Mouse (Mus musculus) CH12.LX (cell line): ENCODE data around the gene Qsox1. TPM values are rescaled to one million over a fixed set of nuclear protein-coding genes. Genes with fewer than 3 reads are reported as not detected.

Source experiments
- DNase-seq: peaks from one replicate; pipeline ENCODE4 v3.0.0-alpha.2; 2013; ENCODE audit errors: extremely low read depth
- H3K27ac ChIP-seq: 2 replicates; pipeline ENCODE4 v1.5.1; 2012; ENCODE audit warnings: low read depth, mild to moderate bottlenecking, control low read depth, moderate library complexity; ENCODE audit not compliant: insufficient read depth
- H3K27me3 ChIP-seq: replicated peaks from 2 replicates; pipeline ENCODE3; 2012; ENCODE audit warnings: inconsistent platforms
- H3K36me3 ChIP-seq, 2 experiments: replicated peaks in 1 of 2; 2 replicates each; pipeline versions ENCODE3 to v1.6.1; 2012; ENCODE audit warnings: inconsistent platforms in 1 of 2, low read length in 1 of 2, mild to moderate bottlenecking in 1 of 2, mixed read lengths in 1 of 2, moderate library complexity in 1 of 2; ENCODE audit not compliant: control insufficient read depth in 1 of 2, insufficient read depth in 1 of 2
- H3K4me1 ChIP-seq, 2 experiments: 2 replicates each; pipeline ENCODE4 v1.6.1; 2012; ENCODE audit warnings: inconsistent platforms in 1 of 2, moderate library complexity in 1 of 2; ENCODE audit not compliant: insufficient read depth in 2 of 2, control insufficient read depth in 1 of 2
- H3K4me2 ChIP-seq: 2 replicates; pipeline ENCODE4 v1.6.1; 2012; ENCODE audit warnings: low read depth, mild to moderate bottlenecking, control low read depth; ENCODE audit not compliant: poor library complexity, insufficient read depth, severe bottlenecking
- H3K4me3 ChIP-seq, 3 experiments: fragments of 150-350 bp in 1 of 3; sonication (generic) in 1 of 3; replicated peaks in 1 of 3; 2 replicates each; pipeline versions ENCODE3 to v1.5.1; 2011 to 2012; ENCODE audit warnings: low read depth in 2 of 3, low read length in 2 of 3, mild to moderate bottlenecking in 2 of 3, moderate library complexity in 2 of 3, control low read depth in 1 of 3, improper control_type of control experiment in 1 of 3, inconsistent platforms in 1 of 3, mixed read lengths in 1 of 3; ENCODE audit not compliant: poor library complexity in 1 of 3
- H3K79me2 ChIP-seq: replicated peaks from 2 replicates; pipeline ENCODE4 v1.6.1; 2012; ENCODE audit warnings: mild to moderate bottlenecking, moderate library complexity; ENCODE audit not compliant: control insufficient read depth, poor library complexity, insufficient read depth, severe bottlenecking; ENCODE audit errors: extremely low read depth
- H3K9ac ChIP-seq: 2 replicates; pipeline ENCODE4 v1.6.1; 2012; ENCODE audit warnings: low read depth, mild to moderate bottlenecking, control low read depth, moderate library complexity; ENCODE audit not compliant: insufficient read depth
- H3K9me3 ChIP-seq: replicated peaks from 2 replicates; pipeline ENCODE3; 2012; ENCODE audit warnings: low read length, inconsistent platforms, mixed read lengths
- CHD1 ChIP-seq: IDR thresholded peaks from 2 replicates; pipeline ENCODE4 v1.6.1; 2012; ENCODE audit warnings: low read depth, low read length, improper control_type of control experiment, inconsistent platforms
- CHD2 ChIP-seq: IDR thresholded peaks from 2 replicates; pipeline ENCODE4 v1.6.1; 2011; ENCODE audit warnings: low read length, improper control_type of control experiment
- E2F4 ChIP-seq: IDR thresholded peaks from 2 replicates; pipeline ENCODE4 v1.6.1; 2011; ENCODE audit warnings: low read depth, low read length, improper control_type of control experiment; ENCODE audit not compliant: insufficient replicate concordance
- ELF1 ChIP-seq: IDR thresholded peaks from 2 replicates; pipeline ENCODE4 v1.6.1; 2014; ENCODE audit warnings: low read depth, mild to moderate bottlenecking, inconsistent platforms, low read length, improper control_type of control experiment
- ETS1 ChIP-seq: conservative IDR thresholded peaks from 2 replicates; pipeline ENCODE4 v1.6.1; 2012; ENCODE audit warnings: low read depth, mild to moderate bottlenecking, inconsistent platforms, low read length, improper control_type of control experiment, moderate library complexity
- IRF4 ChIP-seq: IDR thresholded peaks from 2 replicates; pipeline ENCODE4 v1.6.1; 2014; ENCODE audit warnings: low read depth, mild to moderate bottlenecking, inconsistent platforms, low read length, improper control_type of control experiment
- MAZ ChIP-seq: IDR thresholded peaks from 2 replicates; pipeline ENCODE4 v1.6.1; 2012; ENCODE audit warnings: low read depth, mild to moderate bottlenecking, inconsistent platforms, low read length, improper control_type of control experiment, moderate library complexity
- MEF2A ChIP-seq: IDR thresholded peaks from 2 replicates; pipeline ENCODE4 v1.6.1; 2014; ENCODE audit warnings: low read depth, mild to moderate bottlenecking, inconsistent platforms, low read length, improper control_type of control experiment, borderline replicate concordance
- MXI1 ChIP-seq: IDR thresholded peaks from 2 replicates; pipeline ENCODE4 v1.6.1; 2011; ENCODE audit warnings: mild to moderate bottlenecking, low read depth, low read length, improper control_type of control experiment
- NELFE ChIP-seq: IDR thresholded peaks from 2 replicates; pipeline ENCODE4 v1.6.1; 2011; ENCODE audit warnings: low read depth, low read length, improper control_type of control experiment
- NRF1 ChIP-seq: IDR thresholded peaks from 2 replicates; pipeline ENCODE4 v1.6.1; 2014; ENCODE audit warnings: low read depth, mild to moderate bottlenecking, inconsistent platforms, low read length, improper control_type of control experiment, moderate library complexity
- SIN3A ChIP-seq: IDR thresholded peaks from 2 replicates; pipeline ENCODE4 v1.6.1; 2012; ENCODE audit warnings: low read length, improper control_type of control experiment, inconsistent platforms
- TCF12 ChIP-seq: IDR thresholded peaks from 2 replicates; pipeline ENCODE4 v1.6.1; 2014; ENCODE audit warnings: low read depth, mild to moderate bottlenecking, inconsistent platforms, low read length, improper control_type of control experiment
- USF2 ChIP-seq: conservative IDR thresholded peaks from 2 replicates; pipeline ENCODE4 v1.6.1; 2011; ENCODE audit warnings: low read depth, low read length, improper control_type of control experiment
- ZNF384 ChIP-seq: IDR thresholded peaks from 2 replicates; pipeline ENCODE4 v1.6.1; 2012; ENCODE audit warnings: low read depth, low read length, improper control_type of control experiment, inconsistent platforms
- dilution Hi-C: fragments of 300-500 bp; cut with MboI; formaldehyde crosslinking; loops from 2 replicates; pipeline ENCODE4 v1.14.3; 2020; ENCODE audit warnings: low sequenced_read_pairs; ENCODE audit not compliant: extremely low pct_unique_long_range_greater_than_20kb, extremely low pct_ligation_motif_present
- in situ Hi-C: fragments of 300-500 bp; cut with MboI; formaldehyde crosslinking; loops from 3 replicates; pipeline ENCODE4 v1.14.3; 2019; ENCODE audit warnings: low sequenced_read_pairs, low pct_ligation_motif_present, low pct_unique_long_range_greater_than_20kb, mixed read lengths
- polyA plus RNA-seq: library from polyadenylated mRNA; unstranded; fragments of >175 nt; gene quantifications from 2 replicates; pipeline ENCODE4 v1.2.1, GENCODE M21; 2012; ENCODE audit warnings: low read depth; ENCODE audit not compliant: insufficient read length
- total RNA-seq, 2 experiments: library from RNA; depleted of rRNA; stranded (reverse); fragments of 300-350 nt in 1 of 2; fragments of >200 nt in 1 of 2; gene quantifications; 2 replicates each; pipeline ENCODE4 v1.2.3; 2012 to 2014

Gene Qsox1
- total and polyA plus RNA-seq, 3 experiments = 8.6 to 13.7 (median 11.6) TPM

DNA sequence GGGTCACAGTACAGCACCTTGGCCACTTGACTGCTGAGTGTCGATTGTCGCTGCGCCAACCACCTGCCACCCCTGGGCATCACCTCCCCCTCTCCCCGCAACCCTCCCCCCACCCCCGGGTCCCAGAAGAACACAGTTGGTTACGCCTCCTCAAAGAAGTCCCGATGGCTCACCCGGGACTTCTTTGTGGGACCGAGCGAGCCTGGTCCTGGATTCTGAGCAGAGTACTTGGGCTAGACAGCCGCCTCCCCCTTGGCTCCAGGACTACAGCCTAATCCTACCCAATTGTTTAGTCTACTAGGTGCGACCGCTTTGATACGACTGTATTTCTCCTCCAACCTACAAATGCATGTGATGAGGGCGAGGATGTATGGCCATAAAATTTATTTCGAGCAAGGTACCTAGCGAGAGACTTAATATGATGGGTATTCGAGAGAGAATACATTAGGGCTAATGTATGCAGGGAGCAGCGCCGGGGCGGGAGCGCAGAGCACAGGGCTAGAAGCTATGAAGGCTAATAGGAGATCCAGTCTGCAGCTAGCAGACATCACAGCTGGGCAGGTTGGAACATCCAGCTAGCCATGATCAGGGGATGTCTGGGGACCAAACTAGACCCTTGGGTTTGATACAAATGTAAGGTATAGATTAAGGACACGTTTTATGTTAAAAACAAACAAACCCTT is 83.4 kb downstream of the Qsox1 start:
- no peaks in the 10 kb centered on the region for H3K4me1 ChIP-seq
- H3K4me2 ChIP-seq = no peak overlapping the region
- H3K27ac ChIP-seq = no peak overlapping the region
- peaks cover 13% of the 10 kb centered on the region for H3K9me3 ChIP-seq
- dilution Hi-C loops = no loop called here
- in situ Hi-C loops = no loop called here
- no peak overlapping the region for H3K4me3 ChIP-seq
- no peaks in the 10 kb centered on the region for H3K79me2 ChIP-seq
- no peaks in the 10 kb centered on the region for H3K36me3 ChIP-seq
- DNase-seq = no peak
- H3K9ac ChIP-seq = no peak overlapping the region
- peaks cover 23% of the 10 kb centered on the region for H3K27me3 ChIP-seq
- TF ChIP-seq NRF1 = no peak

DNA sequence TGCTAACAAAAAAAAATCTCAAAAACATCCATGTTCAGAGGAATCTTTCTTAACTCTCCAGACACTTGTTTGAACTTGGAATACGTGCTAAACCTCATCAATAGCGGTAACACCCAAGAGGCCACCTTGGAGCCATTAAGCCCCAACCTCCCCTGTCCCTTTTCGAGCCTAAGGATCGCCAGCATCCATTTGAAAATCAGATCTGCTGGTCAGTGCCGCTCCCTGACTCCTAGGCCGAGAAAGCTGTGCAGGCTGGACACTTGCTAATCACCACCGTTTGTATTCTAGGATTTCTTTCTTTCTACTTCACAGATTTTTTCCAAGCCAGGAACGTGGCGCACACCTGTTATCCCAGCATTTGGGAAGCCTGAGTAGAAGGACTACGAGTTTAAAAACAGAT is 84.9 kb downstream of the Qsox1 start:
- Histone ChIP-seq H3K79me2 (no peaks in the 10 kb centered on the region), H3K4me1 (no peaks in the 10 kb centered on the region), H3K27me3 (peaks cover 29% of the 10 kb centered on the region), H3K4me3 (no peak overlapping the region)
- no peak for DNase-seq
- TF ChIP-seq ZNF384 (no peak), ETS1 (no peak), NELFE (no peak), SIN3A (no peak), E2F4 (no peak), CHD2 (no peak), MXI1 (no peak), IRF4 (no peak), USF2 (no peak), CHD1 (no peak), NRF1 (no peak), MEF2A (no peak), MAZ (no peak), ELF1 (no peak), TCF12 (no peak)
- TF ChIP-seq, all 38 proteins: peak for 0
- dilution Hi-C loops = no loop called here
- Histone ChIP-seq H3K4me2 (no peak overlapping the region), H3K36me3 (no peaks in the 10 kb centered on the region), H3K27ac (no peak overlapping the region), H3K9ac (no peak overlapping the region), H3K9me3 (peaks cover 13% of the 10 kb centered on the region)
- in situ Hi-C loops = no loop called here

Other genes with a start within 250 kb of the Qsox1 start
- not detected in 2 replicates for gene Lhx4, start 61.2 kb downstream of the Qsox1 start, total RNA-seq (2012; rRNA removed)
- not detected in 2 replicates for gene Lhx4, start 61.2 kb downstream of the Qsox1 start, total RNA-seq (2014; rRNA removed)
- gene Lhx4, start 61.2 kb downstream of the Qsox1 start, polyA plus RNA-seq = not detected in 2 replicates
- gene Cep350, start 160.4 kb upstream of the Qsox1 start, total RNA-seq (2012; rRNA removed) = 5.3 and 6.8 TPM in 2 replicates
- 3.5 and 3.6 TPM in 2 replicates for gene Cep350, start 160.4 kb upstream of the Qsox1 start, total RNA-seq (2014; rRNA removed)
- gene Cep350, start 160.4 kb upstream of the Qsox1 start, polyA plus RNA-seq = 8.3 and 8.5 TPM in 2 replicates
- 28.7 and 34.5 TPM in 2 replicates for gene Tor1aip2, start 222.5 kb upstream of the Qsox1 start, total RNA-seq (2012; rRNA removed)
- 66.3 and 69.5 TPM in 2 replicates for gene Tor1aip2, start 222.5 kb upstream of the Qsox1 start, total RNA-seq (2014; rRNA removed)
- 62.7 and 62.8 TPM in 2 replicates for gene Tor1aip2, start 222.5 kb upstream of the Qsox1 start, polyA plus RNA-seq
- 19.1 and 26.3 TPM in 2 replicates for gene Tor1aip1, start 223.6 kb upstream of the Qsox1 start, total RNA-seq (2012; rRNA removed)
- 37.9 and 44.1 TPM in 2 replicates for gene Tor1aip1, start 223.6 kb upstream of the Qsox1 start, total RNA-seq (2014; rRNA removed)
- gene Tor1aip1, start 223.6 kb upstream of the Qsox1 start, polyA plus RNA-seq = 39.3 and 39.8 TPM in 2 replicates